Mouse (Mus musculus) heart, embryonic 11.5 days (tissue): ENCODE results near the gene C530008M17Rik. TPM values are rescaled to one million over a fixed set of nuclear protein-coding genes. Genes with fewer than 3 reads are reported as not detected.

Experiments used
- ATAC-seq: fragments of 200-750 bp; cut with Nextera tagmentation; replicated peaks from 2 replicates; pipeline ENCODE4 v1.8.0; 2017; ENCODE audit warnings: moderate library complexity; ENCODE audit not compliant: insufficient number of reproducible peaks, low FRiP score, low TSS enrichment
- H3K27ac ChIP-seq: fragments of 300-500 bp; sonication (generic); 2 replicates; pipeline ENCODE4 v1.5.1; 2014; ENCODE audit warnings: mild to moderate bottlenecking, low read depth, low read length
- H3K27me3 ChIP-seq: fragments of 300-500 bp; sonication (generic); 2 replicates; pipeline ENCODE4 v1.6.1; 2014; ENCODE audit warnings: mild to moderate bottlenecking, low read length, mixed read lengths; ENCODE audit not compliant: control insufficient read depth, insufficient read depth
- H3K36me3 ChIP-seq: fragments of 300-500 bp; sonication (generic); 2 replicates; pipeline ENCODE4 v1.6.1; 2014; ENCODE audit warnings: mild to moderate bottlenecking, low read length, moderate library complexity, mixed read lengths; ENCODE audit not compliant: control insufficient read depth, insufficient read depth
- H3K4me1 ChIP-seq: fragments of 300-500 bp; sonication (generic); 2 replicates; pipeline ENCODE4 v1.6.1; 2014; ENCODE audit warnings: low read length; ENCODE audit not compliant: control insufficient read depth, insufficient read depth
- H3K4me2 ChIP-seq: fragments of 300-500 bp; sonication (generic); 2 replicates; pipeline ENCODE4 v1.6.1; 2014; ENCODE audit warnings: mild to moderate bottlenecking, moderate library complexity
- H3K4me3 ChIP-seq: fragments of 300-500 bp; sonication (generic); 2 replicates; pipeline ENCODE4 v1.5.1; 2014; ENCODE audit warnings: low read depth, low read length
- H3K9ac ChIP-seq: fragments of 300-500 bp; sonication (generic); 2 replicates; pipeline ENCODE4 v1.6.1; 2014; ENCODE audit warnings: mild to moderate bottlenecking, low read depth, low read length, moderate library complexity
- H3K9me3 ChIP-seq: fragments of 300-500 bp; sonication (generic); replicated peaks from 2 replicates; pipeline ENCODE4 v1.6.1; 2016; ENCODE audit warnings: low read length; ENCODE audit not compliant: control insufficient read depth
- WGBS: fragments of 180-500 bp; shearing (Covaris S2); extraction: QIAGEN DNeasy Blood & Tissue Kit; methylation state at CpG from one replicate; pipeline ENCODE4 v1.1.7; 2014; ENCODE audit not compliant: insufficient replicate concordance; 5-methylcytosine and 5-hydroxymethylcytosine counted together
- polyA plus RNA-seq: library from polyadenylated mRNA; unstranded; fragments of >200 nt; fragmentation: Nextera tagmentation; extraction: Ambion mirVana; gene quantifications from 2 replicates; pipeline ENCODE4 v1.2.1, GENCODE M21; 2014

C530008M17Rik gene
- polyA plus RNA-seq, 1 experiment from 2014 or later, result 34.8 TPM

GRCm38 (mm10) chr5:76670183-76670582, 13.9 kb downstream of the C530008M17Rik start:
- Histone ChIP-seq H3K27me3 (no peaks in the 10 kb centered on the region), H3K9me3 (no peaks in the 10 kb centered on the region), H3K4me2 (no peak overlapping the region), H3K27ac (no peak overlapping the region), H3K4me3 (no peak overlapping the region), H3K9ac (no peak overlapping the region), H3K4me1 (no peaks in the 10 kb centered on the region), H3K36me3 (no peaks in the 10 kb centered on the region)
- ATAC-seq, result no peak
- WGBS, result 85% methylated on average over 10 of the region's 10 CpGs

GRCm38 (mm10) chr5:76674022-76674653, 17.8 kb downstream of the C530008M17Rik start:
- H3K4me2 ChIP-seq, result no peak overlapping the region
- no peaks in the 10 kb centered on the region for H3K27me3 ChIP-seq
- H3K9ac ChIP-seq, result no peak overlapping the region
- H3K9me3 ChIP-seq, result no peaks in the 10 kb centered on the region
- no peaks in the 10 kb centered on the region for H3K4me1 ChIP-seq
- H3K27ac ChIP-seq, result no peak overlapping the region
- H3K36me3 ChIP-seq, result no peaks in the 10 kb centered on the region
- no peak for ATAC-seq
- WGBS, result 89% methylated on average over 5 of the region's 5 CpGs
- no peak overlapping the region for H3K4me3 ChIP-seq

GRCm38 (mm10) chr5:76675369-76675768, 19.1 kb downstream of the C530008M17Rik start:
- Histone ChIP-seq H3K27me3 (no peaks in the 10 kb centered on the region), H3K4me3 (no peak overlapping the region), H3K9me3 (no peaks in the 10 kb centered on the region), H3K4me1 (no peaks in the 10 kb centered on the region), H3K9ac (no peak overlapping the region), H3K27ac (no peak overlapping the region), H3K36me3 (no peaks in the 10 kb centered on the region), H3K4me2 (no peak overlapping the region)
- WGBS, result 60% methylated on average over 4 of the region's 4 CpGs
- ATAC-seq, result no peak

DNA sequence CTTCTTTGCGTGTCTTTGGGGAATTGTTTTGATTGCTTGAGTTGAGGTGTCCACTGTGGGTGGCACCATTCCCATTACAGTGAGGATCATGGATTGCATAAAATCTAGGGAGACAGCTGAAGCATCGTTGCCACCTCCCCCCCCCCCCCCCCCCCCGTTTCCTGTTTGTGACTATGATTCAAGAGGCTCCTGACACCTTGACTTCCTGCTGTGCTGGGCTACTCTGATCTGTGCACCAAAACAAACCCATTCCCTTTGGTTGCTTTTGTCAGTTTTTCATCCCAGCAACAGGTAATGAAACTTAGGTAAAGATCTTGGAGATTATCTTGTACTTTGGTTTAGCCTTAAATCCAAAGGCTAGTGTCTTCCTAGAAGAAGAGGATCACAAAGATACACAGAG, 24.6 kb downstream of the C530008M17Rik start:
- H3K9ac ChIP-seq, result no peak overlapping the region
- H3K4me2 ChIP-seq, result no peak overlapping the region
- no peak overlapping the region for H3K27ac ChIP-seq
- no peaks in the 10 kb centered on the region for H3K4me1 ChIP-seq
- H3K9me3 ChIP-seq, result no peaks in the 10 kb centered on the region
- no peaks in the 10 kb centered on the region for H3K36me3 ChIP-seq
- no peaks in the 10 kb centered on the region for H3K27me3 ChIP-seq
- no peak overlapping the region for H3K4me3 ChIP-seq
- ATAC-seq, result no peak
- WGBS, result 76% methylated on average over 2 of the region's 3 CpGs

- WGBS, result 69% methylated on average over 4 of the region's 4 CpGs
Observed at GRCm38 (mm10) chr5:76681895-76682656, 25.8 kb downstream of the C530008M17Rik start.

GRCm38 (mm10) chr5:76683455-76683854, 27.1 kb downstream of the C530008M17Rik start:
- H3K9me3 ChIP-seq, result no peaks in the 10 kb centered on the region
- no peaks in the 10 kb centered on the region for H3K4me1 ChIP-seq
- H3K27me3 ChIP-seq, result no peaks in the 10 kb centered on the region
- ATAC-seq, result no peak
- H3K27ac ChIP-seq, result no peak overlapping the region
- no peak overlapping the region for H3K4me3 ChIP-seq
- H3K36me3 ChIP-seq, result no peaks in the 10 kb centered on the region
- H3K9ac ChIP-seq, result no peak overlapping the region
- no peak overlapping the region for H3K4me2 ChIP-seq
- 77% methylated on average over 5 of the region's 5 CpGs for WGBS

More at GRCm38 (mm10) chr5:76681895-76682656, 25.8 kb downstream of the C530008M17Rik start:
- Histone ChIP-seq H3K4me1 (no peaks in the 10 kb centered on the region), H3K4me2 (no peak overlapping the region), H3K9me3 (no peaks in the 10 kb centered on the region), H3K27me3 (no peaks in the 10 kb centered on the region), H3K9ac (no peak overlapping the region), H3K27ac (no peak overlapping the region), H3K4me3 (no peak overlapping the region), H3K36me3 (no peaks in the 10 kb centered on the region)
- ATAC-seq, result no peak

DNA sequence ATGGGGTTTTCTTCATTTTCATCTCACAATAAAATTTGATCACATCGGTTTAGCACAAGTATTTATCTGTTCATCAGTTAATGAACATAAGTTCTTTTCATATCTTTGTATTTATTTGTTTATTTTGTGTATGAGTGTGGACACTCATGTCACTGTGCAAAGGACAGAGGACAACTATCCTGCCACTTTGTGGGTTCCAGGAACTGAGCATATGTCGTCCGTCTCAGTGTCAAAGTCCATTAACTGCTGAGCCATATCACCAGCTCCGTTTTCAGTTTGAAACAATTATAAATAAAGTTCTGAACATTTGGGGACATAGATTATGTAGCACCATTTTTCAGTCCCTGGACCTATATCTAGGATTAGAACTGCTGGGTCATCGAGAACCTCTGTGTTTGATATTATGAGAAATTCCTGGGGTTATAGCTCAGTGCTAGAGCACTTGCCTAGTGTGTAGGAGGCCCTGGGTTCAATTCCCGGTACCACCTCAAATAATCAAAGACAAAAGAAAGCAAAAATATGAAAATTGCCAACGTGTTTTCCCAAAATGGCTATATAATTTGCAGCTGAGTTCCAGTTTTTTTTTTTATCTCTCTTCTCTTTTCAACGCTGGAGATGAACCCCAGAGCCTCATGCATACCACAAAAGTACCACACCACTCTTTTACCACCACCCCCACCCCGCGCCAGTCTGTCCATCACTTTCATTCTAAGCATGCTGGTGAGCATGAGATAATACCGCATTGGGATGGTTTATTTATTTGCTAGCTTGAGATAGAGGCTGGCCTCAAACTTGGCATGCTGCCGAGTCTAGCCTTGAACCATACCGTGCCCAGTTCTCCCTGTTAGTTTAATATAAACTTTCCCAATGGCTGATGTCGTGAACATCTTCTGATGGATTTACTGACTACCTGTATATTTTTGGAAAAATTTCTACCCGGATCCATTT, 28.6 kb downstream of the C530008M17Rik start:
- 82% methylated on average over 15 of the region's 15 CpGs for WGBS
- Histone ChIP-seq H3K4me3 (no peak overlapping the region), H3K9ac (no peak overlapping the region), H3K27me3 (no peaks in the 10 kb centered on the region), H3K4me2 (no peak overlapping the region), H3K27ac (no peak overlapping the region), H3K4me1 (no peaks in the 10 kb centered on the region), H3K36me3 (no peaks in the 10 kb centered on the region), H3K9me3 (no peaks in the 10 kb centered on the region)
- ATAC-seq, result no peak

GRCm38 (mm10) chr5:76687961-76688600, 31.8 kb downstream of the C530008M17Rik start:
- no peak overlapping the region for H3K4me3 ChIP-seq
- 75% methylated on average over 10 of the region's 10 CpGs for WGBS
- ATAC-seq, result no peak
- no peaks in the 10 kb centered on the region for H3K36me3 ChIP-seq
- no peaks in the 10 kb centered on the region for H3K4me1 ChIP-seq
- no peaks in the 10 kb centered on the region for H3K9me3 ChIP-seq
- no peak overlapping the region for H3K4me2 ChIP-seq
- H3K27me3 ChIP-seq, result no peaks in the 10 kb centered on the region
- no peak overlapping the region for H3K9ac ChIP-seq
- H3K27ac ChIP-seq, result no peak overlapping the region
